Mouse (Mus musculus) cerebellum, adult 2 months (tissue): ENCODE measurements around the gene Sdcbp2.

Experiments
- CTCF ChIP-seq: fragments of 200-500 bp; IDR thresholded peaks from 2 replicates; pipeline ENCODE4 v1.5.1; 2011; ENCODE audit warnings: low read depth, mild to moderate bottlenecking, control low read depth, low read length, moderate library complexity, borderline replicate concordance; ENCODE audit not compliant: insufficient read depth
- POLR2A ChIP-seq: fragments of 200-500 bp; IDR thresholded peaks from 2 replicates; pipeline ENCODE4 v1.6.1; 2011; ENCODE audit warnings: low read length, control low read depth, borderline replicate concordance; ENCODE audit not compliant: insufficient read depth

DNA sequence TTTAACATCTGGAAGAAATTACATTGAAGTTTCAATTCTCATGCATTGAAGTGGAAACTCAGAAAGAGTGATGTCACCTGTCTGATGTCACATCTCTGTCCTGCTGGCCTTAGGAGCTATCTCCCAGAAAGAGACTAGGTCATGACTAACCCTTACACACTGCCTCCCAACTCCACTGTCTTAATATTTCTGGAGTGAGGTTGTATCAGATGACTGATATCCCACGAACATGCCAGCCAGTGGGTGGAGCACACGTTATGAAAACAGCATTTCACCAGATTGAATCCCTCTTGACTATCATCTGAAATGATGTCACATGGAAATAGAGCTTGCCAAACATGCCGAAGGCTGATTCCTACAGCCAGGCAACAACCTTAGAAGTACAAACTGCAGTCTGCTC, 7.4 kb upstream of the Sdcbp2 start:
- no peak for TF ChIP-seq CTCF
- TF ChIP-seq POLR2A: no peak
